Mouse (Mus musculus): ENCODE measurements around the gene Qrsl1.
A peak's percentile ranks its signal among the peaks of the same experiment; 100 is the strongest.

DNA sequence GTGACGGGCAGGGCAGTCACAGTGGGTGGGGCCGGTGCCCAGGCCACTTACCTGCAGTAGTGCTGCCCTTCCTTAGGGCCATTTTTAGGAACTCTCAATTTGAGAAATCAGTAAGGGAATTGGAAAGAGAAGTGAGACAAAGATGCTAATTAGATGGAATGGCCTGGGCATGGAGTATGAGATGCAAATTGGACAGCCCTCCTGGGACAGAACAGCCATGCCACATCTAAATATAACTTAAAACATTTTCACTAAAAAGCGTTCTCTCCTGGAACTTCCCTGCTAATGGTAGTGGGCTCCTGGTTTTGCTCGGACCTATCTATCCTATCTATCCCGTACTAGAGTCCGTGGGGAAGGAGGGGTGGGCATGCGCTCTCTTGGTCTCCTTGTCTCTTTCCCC, 3.3 kb downstream of the Qrsl1 start:
- TF ChIP-seq SMC3 (IDR thresholded peaks at IDR 0.05; ENCODE audit: low read depth, low read length), result peak; percentile 35
- no peak for TF ChIP-seq CTCF (conservative IDR thresholded peaks at IDR 0.05 in 1 of 2, IDR thresholded peaks at IDR 0.05 in 1 of 2; ENCODE audit: low read depth in 2 of 2, low read length in 2 of 2)
- no peak for TF ChIP-seq USF1 (IDR thresholded peaks at IDR 0.05; ENCODE audit: low read depth, low read length)
- TF ChIP-seq JUND (conservative IDR thresholded peaks at IDR 0.05; ENCODE audit: low read depth, low read length), result peak; percentile 83
- TF ChIP-seq TCF12 (IDR thresholded peaks at IDR 0.05; ENCODE audit: low read depth, low read length), result peak; percentile 97
- TF ChIP-seq MXI1 (IDR thresholded peaks at IDR 0.05; ENCODE audit: low read depth, low read length), result peak; percentile 71

All from CH12.LX (cell line).